Mouse (Mus musculus): ENCODE measurements around the gene Lrrc1. TPM values are rescaled to one million over a fixed set of nuclear protein-coding genes. Genes with fewer than 3 reads are reported as not detected.

Gene Lrrc1
- polyA plus RNA-seq, 1 experiment = 4.4 TPM

- no peaks in the 10 kb centered on the region for H3K79me3 ChIP-seq (ENCODE audit: low read depth)
- H3K36me3 ChIP-seq (ENCODE audit: control insufficient read depth, insufficient read depth) = no peaks in the 10 kb centered on the region
- no peak overlapping the region for H3K4me3 ChIP-seq (ENCODE audit: insufficient read depth, poor library complexity, severe bottlenecking)
- H3K79me2 ChIP-seq (ENCODE audit: control insufficient read depth, insufficient read depth) = no peaks in the 10 kb centered on the region
- no peak overlapping the region for H3ac ChIP-seq (ENCODE audit: control insufficient read depth, insufficient read length, low read depth)
- TF ChIP-seq MYOD1 (IDR thresholded peaks at IDR 0.05; ENCODE audit: control insufficient read depth, insufficient read length, low read depth) = no peak
- TF ChIP-seq MAX (IDR thresholded peaks at IDR 0.05) = no peak
- TF ChIP-seq USF1 (IDR thresholded peaks at IDR 0.05; ENCODE audit: low read depth) = no peak
- no peak for TF ChIP-seq MYOG (IDR thresholded peaks at IDR 0.05; ENCODE audit: control insufficient read depth, extremely low read depth, insufficient read length)
- TF ChIP-seq CTCF (IDR thresholded peaks at IDR 0.05; ENCODE audit: control insufficient read depth, insufficient read depth, insufficient read length) = no peak
- TF ChIP-seq FOSL1 (IDR thresholded peaks at IDR 0.05; ENCODE audit: insufficient read depth, low read length, poor library complexity, severe bottlenecking) = no peak
- TF ChIP-seq CEBPB (IDR thresholded peaks at IDR 0.05; ENCODE audit: low read depth) = no peak
- H3K27me3 ChIP-seq (ENCODE audit: control insufficient read depth, insufficient read depth, insufficient read length) = no peaks in the 10 kb centered on the region
Measured at GRCm38 (mm10) chr9:77474535-77474934, 70.1 kb downstream of the Lrrc1 start.

- H3K27me3 ChIP-seq (ENCODE audit: control insufficient read depth, insufficient read depth, insufficient read length) = no peaks in the 10 kb centered on the region
- no peaks in the 10 kb centered on the region for H3K36me3 ChIP-seq (ENCODE audit: control insufficient read depth, insufficient read depth)
- H3K4me3 ChIP-seq (ENCODE audit: insufficient read depth, poor library complexity, severe bottlenecking) = no peak overlapping the region
- TF ChIP-seq MYOG (IDR thresholded peaks at IDR 0.05; ENCODE audit: control insufficient read depth, extremely low read depth, insufficient read length) = no peak
- TF ChIP-seq MYOD1 (IDR thresholded peaks at IDR 0.05; ENCODE audit: control insufficient read depth, insufficient read length, low read depth) = no peak
- TF ChIP-seq USF1 (IDR thresholded peaks at IDR 0.05; ENCODE audit: low read depth) = no peak
- TF ChIP-seq FOSL1 (IDR thresholded peaks at IDR 0.05; ENCODE audit: insufficient read depth, low read length, poor library complexity, severe bottlenecking) = no peak
- no peak for TF ChIP-seq CEBPB (IDR thresholded peaks at IDR 0.05; ENCODE audit: low read depth)
- no peak for TF ChIP-seq CTCF (IDR thresholded peaks at IDR 0.05; ENCODE audit: control insufficient read depth, insufficient read depth, insufficient read length)
- no peak for TF ChIP-seq MAX (IDR thresholded peaks at IDR 0.05)
- H3K79me3 ChIP-seq (ENCODE audit: low read depth) = no peaks in the 10 kb centered on the region
- H3K79me2 ChIP-seq (ENCODE audit: control insufficient read depth, insufficient read depth) = no peaks in the 10 kb centered on the region
- no peak overlapping the region for H3ac ChIP-seq (ENCODE audit: control insufficient read depth, insufficient read length, low read depth)
Measured at GRCm38 (mm10) chr9:77472557-77472956, 72.1 kb downstream of the Lrrc1 start.

GRCm38 (mm10) chr9:77471646-77472220, 72.9 kb downstream of the Lrrc1 start:
- Histone ChIP-seq H3K4me3 (ENCODE audit: insufficient read depth, poor library complexity, severe bottlenecking) (no peak overlapping the region), H3K79me3 (ENCODE audit: low read depth) (no peaks in the 10 kb centered on the region), H3ac (ENCODE audit: control insufficient read depth, insufficient read length, low read depth) (no peak overlapping the region), H3K27me3 (ENCODE audit: control insufficient read depth, insufficient read depth, insufficient read length) (no peaks in the 10 kb centered on the region), H3K36me3 (ENCODE audit: control insufficient read depth, insufficient read depth) (no peaks in the 10 kb centered on the region), H3K79me2 (ENCODE audit: control insufficient read depth, insufficient read depth) (no peaks in the 10 kb centered on the region)
- no peak for TF ChIP-seq USF1 (IDR thresholded peaks at IDR 0.05; ENCODE audit: low read depth)
- TF ChIP-seq MYOG (IDR thresholded peaks at IDR 0.05; ENCODE audit: control insufficient read depth, extremely low read depth, insufficient read length) = no peak
- no peak for TF ChIP-seq CTCF (IDR thresholded peaks at IDR 0.05; ENCODE audit: control insufficient read depth, insufficient read depth, insufficient read length)
- no peak for TF ChIP-seq FOSL1 (IDR thresholded peaks at IDR 0.05; ENCODE audit: insufficient read depth, low read length, poor library complexity, severe bottlenecking)
- no peak for TF ChIP-seq CEBPB (IDR thresholded peaks at IDR 0.05; ENCODE audit: low read depth)
- no peak for TF ChIP-seq MAX (IDR thresholded peaks at IDR 0.05)
- TF ChIP-seq MYOD1 (IDR thresholded peaks at IDR 0.05; ENCODE audit: control insufficient read depth, insufficient read length, low read depth) = no peak

- Histone ChIP-seq H3ac (ENCODE audit: control insufficient read depth, insufficient read length, low read depth) (no peak overlapping the region), H3K36me3 (ENCODE audit: control insufficient read depth, insufficient read depth) (no peaks in the 10 kb centered on the region), H3K79me3 (ENCODE audit: low read depth) (no peaks in the 10 kb centered on the region), H3K79me2 (ENCODE audit: control insufficient read depth, insufficient read depth) (no peaks in the 10 kb centered on the region), H3K4me3 (ENCODE audit: insufficient read depth, poor library complexity, severe bottlenecking) (no peak overlapping the region), H3K27me3 (ENCODE audit: control insufficient read depth, insufficient read depth, insufficient read length) (no peaks in the 10 kb centered on the region)
- TF ChIP-seq MYOD1 (IDR thresholded peaks at IDR 0.05; ENCODE audit: control insufficient read depth, insufficient read length, low read depth) (no peak), FOSL1 (IDR thresholded peaks at IDR 0.05; ENCODE audit: insufficient read depth, low read length, poor library complexity, severe bottlenecking) (no peak), CEBPB (IDR thresholded peaks at IDR 0.05; ENCODE audit: low read depth) (no peak), MAX (IDR thresholded peaks at IDR 0.05) (no peak), USF1 (IDR thresholded peaks at IDR 0.05; ENCODE audit: low read depth) (no peak), MYOG (IDR thresholded peaks at IDR 0.05; ENCODE audit: control insufficient read depth, extremely low read depth, insufficient read length) (no peak), CTCF (IDR thresholded peaks at IDR 0.05; ENCODE audit: control insufficient read depth, insufficient read depth, insufficient read length) (no peak)
Measured at GRCm38 (mm10) chr9:77469791-77470607, 74.7 kb downstream of the Lrrc1 start.

GRCm38 (mm10) chr9:77466926-77467325, 77.7 kb downstream of the Lrrc1 start:
- Histone ChIP-seq H3K4me3 (ENCODE audit: insufficient read depth, poor library complexity, severe bottlenecking) (no peak overlapping the region), H3K27me3 (ENCODE audit: control insufficient read depth, insufficient read depth, insufficient read length) (no peaks in the 10 kb centered on the region), H3ac (ENCODE audit: control insufficient read depth, insufficient read length, low read depth) (no peak overlapping the region), H3K36me3 (ENCODE audit: control insufficient read depth, insufficient read depth) (no peaks in the 10 kb centered on the region), H3K79me3 (ENCODE audit: low read depth) (no peaks in the 10 kb centered on the region), H3K79me2 (ENCODE audit: control insufficient read depth, insufficient read depth) (no peaks in the 10 kb centered on the region)
- TF ChIP-seq USF1 (IDR thresholded peaks at IDR 0.05; ENCODE audit: low read depth) = no peak
- TF ChIP-seq CEBPB (IDR thresholded peaks at IDR 0.05; ENCODE audit: low read depth) = no peak
- TF ChIP-seq FOSL1 (IDR thresholded peaks at IDR 0.05; ENCODE audit: insufficient read depth, low read length, poor library complexity, severe bottlenecking) = no peak
